Mouse (Mus musculus) stomach, embryonic 15.5 days (tissue): ENCODE data around the gene Zbtb45. TPM values are rescaled to one million over a fixed set of nuclear protein-coding genes. Genes with fewer than 3 reads are reported as not detected.

Experiments
- ATAC-seq: fragments of 200-750 bp; cut with Nextera tagmentation; 2 replicates; pipeline ENCODE4 v1.8.0; 2017; ENCODE audit warnings: low read depth, moderate number of reproducible peaks, moderate TSS enrichment; ENCODE audit not compliant: insufficient read depth, low FRiP score
- H3K27ac ChIP-seq: fragments of 300-500 bp; sonication (generic); 2 replicates; pipeline ENCODE4 v1.5.1; 2015; ENCODE audit warnings: mild to moderate bottlenecking, inconsistent platforms
- H3K27me3 ChIP-seq: fragments of 300-500 bp; sonication (generic); replicated peaks from 2 replicates; pipeline ENCODE4 v1.6.1; 2015; ENCODE audit warnings: inconsistent platforms
- H3K36me3 ChIP-seq: fragments of 300-500 bp; sonication (generic); 2 replicates; pipeline ENCODE4 v1.6.1; 2015; ENCODE audit warnings: inconsistent platforms
- H3K4me1 ChIP-seq: fragments of 300-500 bp; sonication (generic); 2 replicates; pipeline ENCODE4 v1.6.1; 2015; ENCODE audit warnings: inconsistent platforms
- H3K4me2 ChIP-seq: fragments of 300-500 bp; sonication (generic); 2 replicates; pipeline ENCODE4 v1.6.1; 2015; ENCODE audit warnings: mild to moderate bottlenecking, inconsistent platforms
- H3K4me3 ChIP-seq: fragments of 300-500 bp; sonication (generic); replicated peaks from 2 replicates; pipeline ENCODE4 v1.5.1; 2015; ENCODE audit warnings: inconsistent platforms
- H3K9ac ChIP-seq: fragments of 300-500 bp; sonication (generic); 2 replicates; pipeline ENCODE4 v1.6.1; 2015; ENCODE audit warnings: inconsistent platforms
- H3K9me3 ChIP-seq: fragments of 300-500 bp; sonication (generic); 2 replicates; pipeline ENCODE4 v1.6.1; 2016; ENCODE audit warnings: inconsistent platforms
- WGBS: fragments of 180-500 bp; shearing (Covaris S2); methylation state at CpG from one replicate; pipeline ENCODE4 v1.1.7; 2015; 5-methylcytosine and 5-hydroxymethylcytosine counted together
- polyA plus RNA-seq: library from polyadenylated mRNA; unstranded; fragments of >200 nt; fragmentation: Nextera tagmentation; extraction: Ambion mirVana; gene quantifications from 2 replicates; pipeline ENCODE4 v1.2.1, GENCODE M21; 2015

Zbtb45 gene
- polyA plus RNA-seq, 1 experiment from 2014 or later: 21.9 TPM

- Histone ChIP-seq H3K27me3 (no peaks in the 10 kb centered on the region), H3K36me3 (peaks cover 23% of the 10 kb centered on the region), H3K4me1 (peaks cover 15% of the 10 kb centered on the region), H3K4me2 (no peak overlapping the region; the same call in 1 of the 2 replicates), H3K9ac (no peak overlapping the region), H3K4me3 (no peak overlapping the region), H3K9me3 (no peaks in the 10 kb centered on the region), H3K27ac (no peak overlapping the region)
- 56% methylated on average over 57 of the region's 57 CpGs for WGBS
- ATAC-seq: no peak
These were observed 2.3 kb downstream of the Zbtb45 start for GRCm38 (mm10) chr7:13007341-13008092.

- no peak for ATAC-seq
- H3K27ac ChIP-seq: no peak overlapping the region
- WGBS: 90% methylated on average over 10 of the region's 10 CpGs
- no peak overlapping the region for H3K4me2 ChIP-seq
- H3K4me3 ChIP-seq: no peak overlapping the region
- H3K9me3 ChIP-seq: no peaks in the 10 kb centered on the region
- H3K36me3 ChIP-seq: peaks cover 23% of the 10 kb centered on the region
- H3K4me1 ChIP-seq: peaks cover 15% of the 10 kb centered on the region
- no peaks in the 10 kb centered on the region for H3K27me3 ChIP-seq
- no peak overlapping the region for H3K9ac ChIP-seq
These were observed 3.3 kb downstream of the Zbtb45 start for GRCm38 (mm10) chr7:13006531-13006930.

GRCm38 (mm10) chr7:13006011-13006410 is 3.8 kb downstream of the Zbtb45 start:
- Histone ChIP-seq H3K27ac (no peak overlapping the region), H3K4me1 (peaks cover 15% of the 10 kb centered on the region), H3K4me3 (no peak overlapping the region), H3K9me3 (no peaks in the 10 kb centered on the region), H3K36me3 (peaks cover 23% of the 10 kb centered on the region), H3K27me3 (no peaks in the 10 kb centered on the region), H3K4me2 (no peak overlapping the region), H3K9ac (no peak overlapping the region)
- 86% methylated on average over 17 of the region's 17 CpGs for WGBS
- no peak for ATAC-seq

DNA sequence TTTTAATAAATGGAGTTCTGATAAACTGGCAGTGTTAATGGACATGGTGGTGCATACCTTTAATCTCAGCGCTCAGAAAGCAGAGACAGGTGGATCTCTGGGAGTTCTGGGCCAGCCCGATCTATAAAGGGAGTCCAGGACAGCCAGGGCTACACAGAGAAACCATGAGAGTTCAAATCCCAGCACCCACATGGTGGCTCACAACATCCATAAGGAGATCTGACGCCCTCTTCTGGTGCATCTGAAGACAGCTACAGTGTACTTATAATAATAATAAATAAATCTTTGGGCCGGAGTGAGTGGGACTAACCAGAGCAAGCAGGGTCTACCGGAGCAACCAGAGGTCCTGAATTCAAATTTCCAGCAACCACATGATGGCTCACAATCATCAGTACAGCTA is 6.5 kb downstream of the Zbtb45 start:
- Histone ChIP-seq H3K9me3 (no peaks in the 10 kb centered on the region), H3K9ac (no peak overlapping the region), H3K36me3 (peaks cover 23% of the 10 kb centered on the region), H3K27me3 (no peaks in the 10 kb centered on the region), H3K4me2 (no peak overlapping the region), H3K4me1 (peaks cover 4% of the 10 kb centered on the region; the same call in 1 of the 2 replicates), H3K27ac (no peak overlapping the region), H3K4me3 (no peak overlapping the region)
- no peak for ATAC-seq
- 76% methylated on average over 5 of the region's 5 CpGs for WGBS

- no peak for ATAC-seq
These were observed 8.2 kb downstream of the Zbtb45 start for GRCm38 (mm10) chr7:13001584-13001983.

DNA sequence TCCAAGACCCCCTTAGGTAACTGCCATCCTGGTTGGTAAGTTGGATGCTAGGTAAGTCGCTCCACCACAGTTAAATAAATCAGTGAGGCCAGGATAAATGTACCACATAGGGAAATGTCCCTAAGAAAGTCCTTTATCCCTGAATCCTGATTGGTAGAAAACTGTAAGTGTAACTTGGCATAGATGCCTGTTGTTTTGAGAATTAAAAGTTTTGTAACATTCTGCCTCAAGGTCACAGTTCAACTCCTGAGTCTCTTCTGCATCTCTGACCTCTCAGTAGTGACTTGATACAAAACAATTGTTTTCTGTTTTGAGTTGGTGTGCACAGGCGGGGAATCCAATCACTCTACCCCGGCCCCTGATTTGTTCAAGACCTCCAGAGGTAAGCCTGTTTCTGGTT is 11.0 kb downstream of the Zbtb45 start, which contains the start of gene Trim28:
Gene Trim28, plus strand, starts transcription at position 264 of the 400 bp plus-strand sequence.
- no peaks in the 10 kb centered on the region for H3K4me1 ChIP-seq
- H3K4me2 ChIP-seq: no peak within 1 kb of the TSS
- H3K4me3 ChIP-seq: no peak within 1 kb of the TSS
- H3K27ac ChIP-seq: no peak within 1 kb of the TSS
- 78% methylated on average over 3 of the region's 3 CpGs for whole genome bisulfite sequencing
- H3K36me3 ChIP-seq: no peaks in the 10 kb centered on the region
- H3K9me3 ChIP-seq: no peaks in the 10 kb centered on the region
- no peaks in the 10 kb centered on the region for H3K27me3 ChIP-seq
- no peak within 1 kb of the TSS for H3K9ac ChIP-seq
- no peak for ATAC-seq

More at GRCm38 (mm10) chr7:13001584-13001983, 8.2 kb downstream of the Zbtb45 start:
- Histone ChIP-seq H3K9ac (no peak overlapping the region), H3K4me2 (no peak overlapping the region), H3K27ac (no peak overlapping the region), H3K36me3 (peaks cover 11% of the 10 kb centered on the region; the same call in 1 of the 2 replicates), H3K4me1 (no peaks in the 10 kb centered on the region), H3K9me3 (no peaks in the 10 kb centered on the region), H3K27me3 (no peaks in the 10 kb centered on the region), H3K4me3 (no peak overlapping the region)
- 41% methylated on average over 1 of the region's 1 CpGs for WGBS

DNA sequence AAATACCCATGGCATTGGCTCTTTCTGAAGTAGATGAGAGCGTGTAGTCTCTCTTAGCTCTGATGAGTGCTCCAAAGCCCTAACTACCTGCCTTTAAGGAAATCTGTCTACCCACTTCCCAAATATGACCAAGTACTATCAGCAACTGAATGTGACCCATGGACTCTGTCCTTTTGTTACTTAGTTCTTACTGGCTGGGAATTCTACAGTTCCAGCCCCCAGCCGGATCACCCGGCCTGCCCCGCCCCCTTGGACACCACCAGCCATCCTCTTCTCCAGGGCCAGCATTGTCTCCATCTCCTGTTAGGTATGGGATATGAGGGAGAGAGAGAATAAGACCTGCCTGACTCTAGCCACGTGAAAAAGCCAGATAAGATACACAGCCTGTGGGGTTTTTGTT is 11.8 kb downstream of the Zbtb45 start, which contains the start of gene Slc27a5:
Gene Slc27a5, minus strand, starts transcription at position 140 of the 400 bp plus-strand sequence.
- ATAC-seq: peak; percentile 31; the same call in 1 of the 2 replicates

DNA sequence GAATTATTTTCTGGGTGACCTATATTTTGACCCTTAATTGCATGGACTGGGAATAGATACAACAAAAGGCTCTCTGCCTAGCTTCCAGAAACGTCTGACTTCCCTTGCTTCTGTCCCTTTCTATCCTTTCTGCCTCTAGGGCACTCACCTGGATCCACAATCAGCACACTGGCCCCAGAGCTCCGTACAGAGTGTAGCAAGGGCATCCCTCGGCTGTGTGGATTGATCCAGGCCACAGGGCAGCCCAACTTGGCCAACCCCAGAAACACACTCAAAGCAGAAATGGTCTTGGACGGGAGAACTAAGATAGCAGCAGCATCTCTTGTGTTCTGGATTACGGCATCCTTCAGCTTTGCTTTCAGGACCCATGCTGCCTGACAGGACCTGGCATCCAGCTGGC is 12.6 kb downstream of the Zbtb45 start:
- 57% methylated on average over 5 of the region's 5 CpGs for WGBS
- Histone ChIP-seq H3K27ac (no peak overlapping the region), H3K9me3 (no peaks in the 10 kb centered on the region), H3K9ac (no peak overlapping the region), H3K36me3 (no peaks in the 10 kb centered on the region), H3K27me3 (no peaks in the 10 kb centered on the region), H3K4me1 (no peaks in the 10 kb centered on the region), H3K4me3 (no peak overlapping the region), H3K4me2 (no peak overlapping the region)
- ATAC-seq: no peak

More for the DNA sequence above, 11.8 kb downstream of the Zbtb45 start, which contains the start of gene Slc27a5:
- Histone ChIP-seq H3K4me3 (no peak within 1 kb of the TSS), H3K36me3 (no peaks in the 10 kb centered on the region), H3K4me2 (no peak within 1 kb of the TSS), H3K9me3 (no peaks in the 10 kb centered on the region), H3K4me1 (no peaks in the 10 kb centered on the region), H3K27me3 (no peaks in the 10 kb centered on the region), H3K27ac (no peak within 1 kb of the TSS), H3K9ac (no peak within 1 kb of the TSS)
- 74% methylated on average over 5 of the region's 5 CpGs for WGBS

GRCm38 (mm10) chr7:12995862-12996261 is 14.0 kb downstream of the Zbtb45 start:
- no peaks in the 10 kb centered on the region for H3K27me3 ChIP-seq
- no peak overlapping the region for H3K9ac ChIP-seq
- H3K4me3 ChIP-seq: no peak overlapping the region
- H3K4me1 ChIP-seq: no peaks in the 10 kb centered on the region
- no peaks in the 10 kb centered on the region for H3K9me3 ChIP-seq
- H3K36me3 ChIP-seq: no peaks in the 10 kb centered on the region
- H3K4me2 ChIP-seq: no peak overlapping the region
- no peak overlapping the region for H3K27ac ChIP-seq
- no peak for ATAC-seq

- Histone ChIP-seq H3K27ac (no peak overlapping the region), H3K27me3 (no peaks in the 10 kb centered on the region), H3K36me3 (no peaks in the 10 kb centered on the region), H3K4me2 (no peak overlapping the region), H3K9ac (no peak overlapping the region), H3K4me1 (no peaks in the 10 kb centered on the region), H3K4me3 (no peak overlapping the region), H3K9me3 (no peaks in the 10 kb centered on the region)
- WGBS: 83% methylated on average over 10 of the region's 10 CpGs
- ATAC-seq: no peak
These were observed 16.7 kb downstream of the Zbtb45 start for GRCm38 (mm10) chr7:12993148-12993547.

DNA sequence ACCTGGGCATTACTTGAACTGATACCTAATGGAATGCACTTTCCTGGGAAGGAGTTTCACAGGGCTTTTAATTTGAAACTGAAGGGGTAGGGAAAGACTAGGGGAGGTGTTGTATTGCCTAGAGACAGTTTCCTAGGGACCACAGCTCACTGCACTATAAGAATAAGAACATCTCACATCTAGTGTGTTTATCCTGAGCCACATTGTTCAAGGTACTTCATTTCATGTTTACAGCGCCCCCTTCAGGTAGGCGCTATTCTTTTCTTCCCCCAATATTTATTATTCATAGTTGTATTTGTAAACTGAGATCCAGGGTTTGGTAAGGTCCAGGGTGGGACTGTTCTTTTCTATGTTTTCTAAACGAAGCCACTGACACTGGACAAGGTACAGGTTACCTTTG is 17.6 kb downstream of the Zbtb45 start:
- H3K9ac ChIP-seq: no peak overlapping the region
- H3K4me2 ChIP-seq: no peak overlapping the region

DNA sequence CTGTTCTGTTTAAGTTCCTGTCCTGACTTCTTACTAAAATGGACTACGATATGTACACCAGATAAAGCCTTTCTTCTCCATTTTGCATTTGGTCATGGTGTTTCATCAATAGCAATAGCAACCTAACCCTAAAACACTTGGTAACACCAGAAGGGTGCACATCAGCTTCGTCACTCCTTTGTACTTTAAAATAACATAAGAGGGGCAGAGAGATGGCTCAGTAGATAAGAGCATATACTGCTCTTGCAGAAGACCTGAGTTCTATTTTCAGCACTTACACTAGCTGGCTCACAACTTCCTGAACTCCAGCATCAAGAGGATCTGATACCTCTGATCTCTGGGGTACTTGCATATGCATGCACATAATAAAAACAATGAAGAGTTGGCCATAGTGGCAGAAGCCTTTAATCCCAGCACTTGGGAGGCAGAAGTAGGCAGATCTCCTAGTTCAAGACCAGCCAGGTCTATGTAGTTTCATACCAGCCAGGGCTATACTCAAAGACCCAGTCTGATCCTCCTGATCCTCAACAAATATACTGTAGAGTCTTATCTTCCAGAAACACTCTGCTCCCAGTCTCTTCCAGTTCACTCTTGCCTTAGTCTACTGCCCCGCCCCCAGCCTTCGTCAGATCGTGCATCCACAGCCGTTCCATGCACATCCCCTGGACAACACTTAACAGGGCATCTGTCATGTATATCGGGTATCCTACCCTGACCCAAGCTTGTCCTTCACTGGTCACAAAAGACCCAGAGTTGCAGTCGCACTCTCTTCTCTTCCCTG is 22.2 kb downstream of the Zbtb45 start:
- no peak overlapping the region for H3K9ac ChIP-seq

More for the DNA sequence above, 17.6 kb downstream of the Zbtb45 start:
- Histone ChIP-seq H3K4me3 (no peak overlapping the region), H3K27me3 (no peaks in the 10 kb centered on the region), H3K36me3 (no peaks in the 10 kb centered on the region), H3K9me3 (no peaks in the 10 kb centered on the region), H3K4me1 (no peaks in the 10 kb centered on the region), H3K27ac (no peak overlapping the region)
- 6% methylated on average over 3 of the region's 3 CpGs for WGBS
- no peak for ATAC-seq

More for the DNA sequence above, 22.2 kb downstream of the Zbtb45 start:
- H3K4me2 ChIP-seq: no peak overlapping the region
- no peaks in the 10 kb centered on the region for H3K9me3 ChIP-seq
- H3K36me3 ChIP-seq: no peaks in the 10 kb centered on the region
- no peak overlapping the region for H3K27ac ChIP-seq
- H3K4me3 ChIP-seq: no peak overlapping the region
- peak; percentile 75 for ATAC-seq
- no peaks in the 10 kb centered on the region for H3K27me3 ChIP-seq
- H3K4me1 ChIP-seq: no peaks in the 10 kb centered on the region
- 78% methylated on average over 8 of the region's 8 CpGs for WGBS
